Mouse (Mus musculus) urinary bladder, postnatal 25 days (tissue): ENCODE measurements around the gene AL732309.1.
"Not testable (repeated sequence)": the region's sequence is repeated elsewhere in the genome, so short reads cannot be mapped to it uniquely, and the experiment has no call there.

ENCODE experiments used
- DNase-seq: peaks from one replicate; pipeline ENCODE4 v3.0.0; 2022; ENCODE audit warnings: low spot score

The AL732309.1 gene

GRCm38 (mm10) chr2:25267241-25267640 is 20.6 kb upstream of the AL732309.1 start:
- DNase-seq: no peak

DNA sequence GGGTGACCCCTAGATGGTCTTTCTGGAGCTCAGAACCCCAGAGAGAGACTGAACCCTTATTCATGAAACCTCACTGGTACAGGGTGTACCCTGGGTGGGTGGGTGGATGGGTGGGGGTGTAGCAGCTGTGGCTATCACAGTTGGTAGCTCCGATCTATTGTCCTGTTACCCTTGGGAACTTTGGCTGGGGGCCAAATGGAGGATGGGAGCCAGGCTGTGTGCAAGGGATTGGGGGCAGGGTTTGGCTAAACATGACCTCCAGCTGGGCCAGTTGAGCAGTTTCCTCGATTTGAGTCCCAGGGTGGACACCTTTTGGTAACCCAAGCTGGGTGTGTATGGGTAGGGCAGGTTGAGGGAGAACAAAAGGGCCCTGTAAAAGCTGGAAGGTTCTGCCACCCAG is 20.1 kb upstream of the AL732309.1 start:
- peak; percentile 28 for DNase-seq

DNA sequence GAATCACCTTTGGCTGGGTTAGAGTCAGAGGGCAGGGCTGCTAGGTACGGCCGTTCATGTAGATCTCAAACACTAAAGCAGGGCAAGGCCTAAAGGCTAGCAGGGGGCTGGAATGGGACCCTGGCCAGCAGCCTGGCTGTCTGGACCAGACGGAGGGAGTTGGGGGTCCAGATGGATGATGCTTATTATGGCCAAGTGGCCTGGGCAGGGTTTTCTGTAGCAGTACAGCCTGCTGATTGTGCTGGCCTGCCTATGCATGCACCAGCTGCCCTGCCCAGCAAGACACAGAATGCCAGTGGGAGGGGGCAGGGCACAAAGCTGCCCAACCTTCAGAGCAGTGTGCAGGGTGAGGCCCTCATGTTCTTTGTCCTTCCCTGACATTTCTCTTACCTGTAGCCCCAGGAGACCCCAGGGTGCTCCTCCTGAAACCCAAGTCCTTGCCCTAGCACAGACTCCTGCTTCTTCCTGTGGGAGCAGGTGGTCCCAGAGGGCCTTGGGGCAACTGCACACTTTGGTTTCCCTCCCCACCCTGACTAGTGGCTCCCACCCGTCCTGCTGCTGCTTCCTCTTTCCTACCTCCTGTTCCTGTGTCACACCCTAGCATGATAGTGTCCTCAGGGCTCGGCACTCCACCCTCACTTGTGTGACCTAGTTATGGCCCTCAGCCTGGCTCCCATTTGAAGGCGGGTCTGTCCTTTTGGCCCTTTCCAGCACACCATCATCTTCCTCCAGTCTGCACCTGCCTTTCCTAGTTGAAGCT is 19.4 kb upstream of the AL732309.1 start:
- peak; percentile 46 for DNase-seq

GRCm38 (mm10) chr2:25264851-25265250 is 18.2 kb upstream of the AL732309.1 start:
- no peak for DNase-seq

DNA sequence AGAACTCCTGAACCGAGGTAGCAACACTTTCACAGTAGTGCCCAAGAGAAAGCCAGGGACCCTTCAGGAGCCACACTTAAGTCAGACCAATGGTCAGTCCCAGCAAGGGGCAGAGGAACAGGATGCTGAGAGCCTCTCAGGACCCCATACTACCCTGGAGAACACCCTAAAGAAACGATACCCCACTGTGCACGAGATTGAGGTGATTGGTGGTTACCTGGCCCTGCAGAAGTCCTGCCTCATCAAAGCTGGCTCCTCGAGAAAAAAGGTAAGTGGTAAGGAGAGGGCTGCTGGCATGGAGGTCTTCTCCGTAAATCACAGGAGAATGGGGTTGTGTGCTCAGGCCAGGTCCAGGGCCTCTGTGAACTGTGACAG is 17.6 kb upstream of the AL732309.1 start:
- no peak for DNase-seq

- no peak for DNase-seq
Observed at GRCm38 (mm10) chr2:25263623-25264285, 17.1 kb upstream of the AL732309.1 start.

DNA sequence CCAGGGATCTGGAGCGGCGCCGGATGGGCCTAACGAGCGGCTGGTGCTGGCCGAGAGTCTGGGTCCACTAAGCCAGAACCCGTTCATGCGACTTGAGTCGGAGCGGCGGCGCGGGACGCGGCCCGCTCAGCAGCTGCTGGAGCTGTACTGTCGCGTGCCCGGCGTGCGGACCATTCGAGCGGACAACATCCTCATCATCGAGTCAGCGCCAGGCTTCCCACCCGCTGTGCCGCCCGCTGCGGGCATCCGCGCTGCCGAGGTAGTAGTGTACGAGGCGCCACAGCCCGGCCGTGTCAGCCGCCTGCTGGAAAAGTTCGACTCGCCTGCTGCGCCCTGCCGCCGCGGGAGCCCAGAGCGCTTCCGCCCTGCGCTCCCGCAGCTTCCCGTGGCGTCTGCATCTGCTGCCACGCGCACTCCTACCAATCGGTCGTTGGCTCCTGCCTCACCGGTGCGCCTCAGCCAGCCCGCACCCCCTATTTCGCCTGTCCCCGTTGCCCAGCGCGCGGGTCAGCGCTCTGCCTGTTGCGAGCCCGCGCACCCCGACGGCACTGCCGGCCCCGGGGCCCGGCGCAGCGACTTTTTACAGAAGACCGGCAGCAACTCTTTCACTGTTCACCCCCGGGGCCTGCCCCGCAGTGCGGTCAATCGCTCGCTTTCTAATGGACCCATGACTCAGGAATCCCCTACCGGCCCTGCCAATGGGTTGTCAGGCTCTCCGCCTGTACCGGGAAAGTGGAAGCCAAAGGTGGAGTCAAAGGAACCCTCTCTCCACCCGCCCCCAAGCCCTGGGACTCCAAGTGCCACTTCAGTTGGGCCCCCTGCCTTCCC is 16.3 kb upstream of the AL732309.1 start:
- DNase-seq: no peak

DNA sequence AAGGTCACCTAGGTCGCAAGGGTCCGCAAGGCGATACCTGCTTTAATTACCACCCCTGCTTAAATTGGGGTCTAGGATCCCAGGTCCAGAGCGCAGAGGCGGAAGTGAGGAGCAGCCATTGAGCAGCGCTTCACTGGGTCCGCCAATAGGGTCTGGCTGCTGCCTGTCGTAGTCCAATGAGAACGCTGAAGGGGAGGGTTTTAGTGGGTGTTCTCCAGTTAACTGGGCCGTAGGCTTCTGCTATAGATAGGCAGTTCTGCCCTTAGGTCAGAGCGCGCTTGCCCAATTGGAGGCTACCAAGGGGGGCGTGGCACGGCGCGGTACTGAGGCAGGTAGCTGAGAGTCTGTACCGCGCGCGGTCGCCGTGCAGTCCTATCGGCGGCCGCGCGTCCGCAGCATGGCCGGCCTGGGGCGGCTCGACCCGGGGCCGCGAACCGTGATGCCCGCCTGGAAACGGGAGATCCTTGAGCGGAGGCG is 15.7 kb upstream of the AL732309.1 start, which contains the start of gene Tprn:
Gene Tprn, plus strand, starts transcription at position 328 of the 477 bp plus-strand sequence.
- DNase-seq: peak; percentile 85

DNA sequence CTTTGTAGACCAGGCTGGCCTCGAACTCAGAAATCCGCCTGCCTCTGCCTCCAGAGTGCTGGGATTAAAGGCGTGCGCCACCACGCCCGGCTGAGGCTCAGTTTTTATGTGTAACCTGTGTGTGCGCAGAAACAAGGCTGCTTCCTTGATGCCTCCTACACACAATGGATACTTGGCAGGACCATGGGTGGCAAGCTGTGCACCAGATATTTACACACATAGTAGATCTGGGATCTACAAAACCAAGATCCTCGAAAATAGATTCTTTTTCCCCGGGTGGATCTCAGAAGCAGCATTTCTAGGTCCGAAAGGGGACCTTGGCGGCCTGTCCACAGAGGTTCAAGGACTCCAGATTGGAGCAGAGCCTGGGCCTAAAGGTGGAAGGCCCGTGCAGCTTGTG is 15.2 kb upstream of the AL732309.1 start:
- DNase-seq: no peak

GRCm38 (mm10) chr2:25258887-25259286 is 12.2 kb upstream of the AL732309.1 start:
- no peak for DNase-seq

GRCm38 (mm10) chr2:25257250-25257649 is 10.6 kb upstream of the AL732309.1 start:
- DNase-seq: not testable (repeated sequence)

DNA sequence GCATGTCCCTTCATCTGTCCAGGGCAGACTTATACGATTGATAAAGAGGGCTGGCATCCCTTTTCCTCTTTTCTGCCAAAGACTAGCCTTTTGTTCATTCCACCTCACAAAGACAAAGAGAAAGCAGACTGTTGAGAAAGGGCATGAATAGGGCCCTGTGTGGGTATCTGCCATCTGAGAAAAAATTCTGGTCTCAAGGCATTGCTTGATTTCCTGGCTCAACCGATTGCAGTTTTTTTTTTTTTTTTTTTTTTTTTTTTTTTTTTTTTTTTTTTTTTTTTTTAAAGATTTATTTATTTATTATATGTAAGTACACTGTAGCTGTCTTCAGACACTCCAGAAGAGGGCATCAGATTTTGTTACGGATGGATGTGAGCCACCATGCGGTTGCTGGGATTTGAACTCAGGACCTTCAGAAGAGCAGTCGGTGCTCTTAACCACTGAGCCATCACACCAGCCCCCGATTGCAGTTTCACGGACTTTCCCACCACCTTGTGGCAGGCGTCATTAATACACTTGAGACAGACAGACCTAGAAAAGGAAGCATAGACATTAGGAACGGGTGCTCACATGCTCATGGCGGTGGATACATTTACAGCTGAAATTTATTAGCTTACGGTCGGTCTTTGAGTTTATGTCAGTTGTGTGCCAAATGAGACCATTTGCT is 9.9 kb upstream of the AL732309.1 start:
- not testable (repeated sequence) for DNase-seq

- peak; percentile 86 for DNase-seq
Observed at GRCm38 (mm10) chr2:25255284-25255779, 8.7 kb upstream of the AL732309.1 start, which contains the start of gene Tmem203. TSS of gene Tmem203 (plus strand) at chr2:25255439.

GRCm38 (mm10) chr2:25252331-25252730 is 5.7 kb upstream of the AL732309.1 start:
- DNase-seq: no peak

GRCm38 (mm10) chr2:25244144-25244543 is 2.5 kb downstream of the AL732309.1 start:
- DNase-seq: no peak

DNA sequence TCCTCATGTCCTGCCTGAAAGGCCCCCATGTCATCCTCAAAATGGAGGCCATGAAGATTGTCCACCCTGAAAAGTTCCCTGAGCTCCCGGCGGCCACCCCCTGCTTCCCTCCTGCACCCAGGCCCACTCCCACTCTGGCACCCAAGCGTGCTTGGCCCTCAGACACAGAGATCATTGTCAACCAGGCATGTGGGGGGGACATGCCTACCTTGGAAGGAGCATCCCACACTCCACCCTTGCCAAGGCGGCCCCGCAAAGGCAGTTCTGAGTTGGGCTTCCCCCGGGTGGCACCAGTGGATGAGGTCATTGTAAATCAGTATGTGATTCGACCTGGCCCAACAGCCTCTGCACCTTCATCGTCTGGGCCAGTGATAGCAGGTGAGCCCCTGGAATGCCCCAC is 3.3 kb downstream of the AL732309.1 start:
- DNase-seq: no peak

GRCm38 (mm10) chr2:25242101-25242506 is 4.6 kb downstream of the AL732309.1 start, which contains the start of the genes Rnf208 and Cysrt1:
TSS of gene Rnf208 (plus strand) at chr2:25242255.
TSS of gene Cysrt1 (minus strand) at chr2:25242452.
- DNase-seq: no peak

- DNase-seq: no peak
Observed at GRCm38 (mm10) chr2:25241438-25241775, 5.3 kb downstream of the AL732309.1 start.

DNA sequence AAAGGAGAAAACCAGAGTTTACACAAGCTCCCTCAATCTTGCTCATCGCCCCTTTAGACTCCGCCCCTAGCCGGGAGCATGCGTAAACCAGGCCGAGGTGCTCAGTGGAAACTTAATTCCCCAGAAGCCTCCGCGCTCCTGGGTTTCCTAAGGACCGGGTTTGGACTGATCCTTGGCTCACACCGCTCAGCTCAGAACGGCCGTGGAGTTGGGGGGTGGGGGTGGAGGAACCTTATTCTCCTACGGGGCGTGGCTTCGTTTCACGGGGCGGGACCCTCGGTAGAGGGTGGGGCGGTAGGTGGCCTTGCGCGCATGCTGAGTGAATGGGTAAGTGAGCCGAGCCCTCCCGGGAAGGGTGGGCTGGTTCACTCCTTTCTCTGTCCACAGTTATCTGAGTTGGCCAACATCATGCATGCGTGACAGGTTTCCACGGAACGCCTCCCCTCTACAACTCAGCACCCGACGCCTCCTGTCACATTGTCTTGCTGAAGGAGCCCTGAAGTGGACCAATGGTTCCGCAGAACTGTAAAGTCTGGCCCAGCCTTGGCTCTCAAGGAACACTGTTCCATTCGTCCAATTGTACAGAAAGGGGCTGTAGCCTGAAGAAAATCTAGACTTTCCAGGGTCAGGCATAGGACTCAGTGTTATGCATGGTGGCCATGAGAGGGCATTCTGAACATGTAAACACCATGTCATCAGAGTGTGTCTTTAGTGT is 5.8 kb downstream of the AL732309.1 start:
- DNase-seq: peak; percentile 61

GRCm38 (mm10) chr2:25240310-25240709 is 6.4 kb downstream of the AL732309.1 start:
- DNase-seq: no peak

GRCm38 (mm10) chr2:25239766-25240165 is 6.9 kb downstream of the AL732309.1 start:
- DNase-seq: no peak
